Comparison of ENCODE assay signal across 37 mouse cellular contexts in genomic region chr2:163073023-163073757, GRCm38 (mm10). TPM values are rescaled to one million over a fixed set of nuclear protein-coding genes. Genes with fewer than 3 reads are reported as not detected.
A peak's percentile ranks its signal among the peaks of the same experiment; 100 is the strongest.
DNase-seq lines count a peak whose midpoint lies in the region; ATAC-seq and TF ChIP-seq lines count a peak whose summit lies in the region.
"Had no signal": no experiment of that assay in that cellular context is flagged by ENCODE, and none has a peak within 500 bp of the region (broad histone marks: within the 10 kb centered on the region; RNA-seq: fewer than 3 reads in every experiment).

No protein-coding gene starts in this region.

- H3K4me1 ChIP-seq in intestine, postnatal 0 days (replicated peaks; ENCODE audit: control insufficient read depth, insufficient read depth, low read length) = 0 out of 2 replicates have a peak, but pooled peaks cover 6% of the 10 kb centered on the region
- H3K4me1 ChIP-seq: embryonic facial prominence, embryonic 12.5 days; heart, embryonic 13.5 days; hindbrain, embryonic 10.5 days; hindbrain, embryonic 15.5 days; limb, embryonic 13.5 days; lung, embryonic 15.5 days had no signal

- 45% methylated on average over 9 of the region's 9 CpGs for WGBS in intestine, postnatal 0 days

- ATAC-seq in intestine, postnatal 0 days = peak; percentile 85
- ATAC-seq: forebrain, embryonic 16.5 days; inflammation-experienced regulatory T-cells, adult 6 months had no signal

- TF ChIP-seq CTCF in intestine, postnatal 0 days (IDR thresholded peaks at IDR 0.05; ENCODE audit: low read depth) = peak; percentile 17

- no peaks in the 10 kb centered on the region for H3K9me3 ChIP-seq in intestine, postnatal 0 days (ENCODE audit: control insufficient read depth)
- H3K9me3 ChIP-seq: embryonic facial prominence, embryonic 12.5 days; heart, embryonic 13.5 days; hindbrain, embryonic 10.5 days; hindbrain, embryonic 15.5 days; limb, embryonic 13.5 days; lung, embryonic 15.5 days; midbrain, embryonic 10.5 days had no signal

- H3K4me2 ChIP-seq in intestine, postnatal 0 days (replicated peaks; ENCODE audit: low read depth) = peak overlapping the region; percentile 24
- H3K4me2 ChIP-seq: embryonic facial prominence, embryonic 12.5 days; heart, embryonic 13.5 days; hindbrain, embryonic 15.5 days; limb, embryonic 13.5 days; liver, embryonic 11.5 days; lung, embryonic 15.5 days had no signal

- no peaks in the 10 kb centered on the region for H3K27me3 ChIP-seq in intestine, postnatal 0 days (replicated peaks; ENCODE audit: control insufficient read depth, insufficient read depth, low read length)
- H3K27me3 ChIP-seq: CH12.LX; embryonic facial prominence, embryonic 12.5 days; heart, embryonic 13.5 days; hindbrain, embryonic 15.5 days; limb, embryonic 13.5 days; lung, embryonic 15.5 days had no signal

- no peak overlapping the region for H3K9ac ChIP-seq in intestine, postnatal 0 days (ENCODE audit: low read depth, low read length)
- H3K9ac ChIP-seq: embryonic facial prominence, embryonic 12.5 days; heart, embryonic 13.5 days; hindbrain, embryonic 15.5 days; limb, embryonic 13.5 days; lung, embryonic 15.5 days had no signal

- peak overlapping the region; percentile 50; the same call in 1 of the 2 replicates for H3K27ac ChIP-seq in intestine, postnatal 0 days (ENCODE audit: low read depth, low read length)
- H3K27ac ChIP-seq: embryonic facial prominence, embryonic 12.5 days; heart, adult 2 months; heart, embryonic 13.5 days; hindbrain, embryonic 10.5 days; hindbrain, embryonic 15.5 days; layer of hippocampus, adult 2 months; limb, embryonic 13.5 days; lung, embryonic 15.5 days; midbrain, embryonic 10.5 days had no signal

- DNase-seq in adrenal gland, adult 2 months = peak; percentile 21
- DNase-seq in adrenal gland, adult 8-10 months = no peak
- DNase-seq in kidney, adult 8-10 months = peak; percentile 21 to 24
- DNase-seq in kidney, postnatal 4 days = no peak
- DNase-seq in R1 (ENCODE audit: low read depth, low spot score) = peak; percentile 68
- DNase-seq in frontal cortex, adult 2 months (ENCODE audit: extremely low spot score in 1 of 2, low spot score in 1 of 2) = no peak
- DNase-seq in cerebellum, adult 9-11 months = no peak
- DNase-seq: cerebellum, adult 8-10 months; embryo, embryonic 11 days; heart, adult 2 months; heart, postnatal 10 days; kidney, postnatal 25 days; thymus, postnatal 4 days had no signal

- H3K36me3 ChIP-seq in intestine, postnatal 0 days (ENCODE audit: control insufficient read depth, insufficient read depth) = peaks cover 20% of the 10 kb centered on the region
- H3K36me3 ChIP-seq: hindbrain, embryonic 15.5 days had no signal

- no peak overlapping the region for H3K4me3 ChIP-seq in intestine, postnatal 0 days (ENCODE audit: low read depth, low read length)
- H3K4me3 ChIP-seq: embryonic facial prominence, embryonic 12.5 days; heart, adult 2 months; heart, embryonic 13.5 days; hindbrain, embryonic 10.5 days; hindbrain, embryonic 15.5 days; layer of hippocampus, adult 2 months; limb, embryonic 13.5 days; lung, embryonic 15.5 days; midbrain, embryonic 10.5 days had no signal

RNA-seq across cellular contexts. Expression of gene Gtsf1l, which starts 14.5 kb away (rescaled TPM):
- total RNA-seq in adrenal gland, adult 2 months (2021) = not detected
- polyA plus RNA-seq in adrenal gland, adult 2 months (2012; rRNA removed) = not detected in 2 replicates
- total RNA-seq in adrenal gland, adult 8-10 months (2022) = not detected
- not detected in 2 replicates for polyA plus RNA-seq in intestine, postnatal 0 days (2015; fragmentation: Nextera tagmentation; extraction: Ambion mirVana)
- polyA plus RNA-seq in frontal cortex, adult 2 months (2012; rRNA removed) = not detected in 2 replicates
- total RNA-seq: adrenal gland, postnatal 4 days; CH12.LX; gastrocnemius, adult 8-10 months; gastrocnemius, postnatal 4 days; heart, adult 2 months; heart, postnatal 10 days; layer of hippocampus, adult 2 months; layer of hippocampus, postnatal 14 days; left cerebral cortex, adult 8-10 months; left cerebral cortex, postnatal 36 days; monocyte, adult 5-6 weeks had no signal
- polyA plus RNA-seq: embryonic facial prominence, embryonic 12.5 days; forebrain, embryonic 16.5 days; heart, embryonic 13.5 days; hindbrain, embryonic 10.5 days; hindbrain, embryonic 15.5 days; inflammation-experienced regulatory T-cells, adult 6 months; limb, embryonic 13.5 days; liver, embryonic 11.5 days; lung, embryonic 15.5 days; midbrain, embryonic 10.5 days; neural tube, embryonic 14.5 days; small intestine, adult 2 months; stomach, embryonic 14.5 days; thymus, postnatal 0 days had no signal

RNA-seq across cellular contexts. Expression of gene Mybl2, which starts 18.7 kb away (rescaled TPM):
- total RNA-seq in adrenal gland, adult 2 months (2021) = 1 to 10 TPM; 1.3 to 2.2 TPM
- polyA plus RNA-seq in adrenal gland, adult 2 months (2012; rRNA removed) = 1.2 and 1.9 TPM in 2 replicates
- 1 to 10 TPM; 1.3 to 5.0 (median 3.2) TPM for total RNA-seq in adrenal gland, adult 8-10 months (2022)
- polyA plus RNA-seq in intestine, postnatal 0 days (2015; fragmentation: Nextera tagmentation; extraction: Ambion mirVana) = 4.4 and 5.1 TPM in 2 replicates
- 1.8 and 2.6 TPM in 2 replicates for polyA plus RNA-seq in frontal cortex, adult 2 months (2012; rRNA removed)
- total RNA-seq: monocyte, adult 5-6 weeks had no signal

RNA-seq across cellular contexts. Expression of gene Ift52, which starts 56.0 kb away (rescaled TPM):
- 10 to 100 TPM; 44.5 to 55.8 TPM for total RNA-seq in adrenal gland, adult 2 months (2021)
- polyA plus RNA-seq in adrenal gland, adult 2 months (2012; rRNA removed) = 19.4 and 25.9 TPM in 2 replicates
- 10 to 100 TPM; 64.9 to 75.0 (median 73.1) TPM for total RNA-seq in adrenal gland, adult 8-10 months (2022)
- 30.0 and 36.4 TPM in 2 replicates for polyA plus RNA-seq in intestine, postnatal 0 days (2015; fragmentation: Nextera tagmentation; extraction: Ambion mirVana)
- polyA plus RNA-seq in frontal cortex, adult 2 months (2012; rRNA removed) = 32.9 and 34.3 TPM in 2 replicates

Comparison
In these comparisons a context has a peak if more than half of its experiments do, and no peak if none do; other contexts are left out.
1. DNase-seq: peak in adrenal gland, adult 2 months (single experiment), kidney, adult 8-10 months (2 of 2) and R1 (single experiment); none in adrenal gland, adult 8-10 months (single experiment), kidney, postnatal 4 days (0 of 2), frontal cortex, adult 2 months (0 of 2) and cerebellum, adult 9-11 months (single experiment).